Mouse (Mus musculus): Measurements from ENCODE around the gene Memo1. TPM values are rescaled to one million over a fixed set of nuclear protein-coding genes. Genes with fewer than 3 reads are reported as not detected.
"Not testable (repeated sequence)": the region's sequence is repeated elsewhere in the genome, so short reads cannot be mapped to it uniquely, and the experiment has no call there.

Memo1 gene
- polyA plus RNA-seq (2016; fragmentation: Nextera tagmentation; extraction: Ambion mirVana) = 79.6 and 80.7 TPM in 2 replicates

DNA sequence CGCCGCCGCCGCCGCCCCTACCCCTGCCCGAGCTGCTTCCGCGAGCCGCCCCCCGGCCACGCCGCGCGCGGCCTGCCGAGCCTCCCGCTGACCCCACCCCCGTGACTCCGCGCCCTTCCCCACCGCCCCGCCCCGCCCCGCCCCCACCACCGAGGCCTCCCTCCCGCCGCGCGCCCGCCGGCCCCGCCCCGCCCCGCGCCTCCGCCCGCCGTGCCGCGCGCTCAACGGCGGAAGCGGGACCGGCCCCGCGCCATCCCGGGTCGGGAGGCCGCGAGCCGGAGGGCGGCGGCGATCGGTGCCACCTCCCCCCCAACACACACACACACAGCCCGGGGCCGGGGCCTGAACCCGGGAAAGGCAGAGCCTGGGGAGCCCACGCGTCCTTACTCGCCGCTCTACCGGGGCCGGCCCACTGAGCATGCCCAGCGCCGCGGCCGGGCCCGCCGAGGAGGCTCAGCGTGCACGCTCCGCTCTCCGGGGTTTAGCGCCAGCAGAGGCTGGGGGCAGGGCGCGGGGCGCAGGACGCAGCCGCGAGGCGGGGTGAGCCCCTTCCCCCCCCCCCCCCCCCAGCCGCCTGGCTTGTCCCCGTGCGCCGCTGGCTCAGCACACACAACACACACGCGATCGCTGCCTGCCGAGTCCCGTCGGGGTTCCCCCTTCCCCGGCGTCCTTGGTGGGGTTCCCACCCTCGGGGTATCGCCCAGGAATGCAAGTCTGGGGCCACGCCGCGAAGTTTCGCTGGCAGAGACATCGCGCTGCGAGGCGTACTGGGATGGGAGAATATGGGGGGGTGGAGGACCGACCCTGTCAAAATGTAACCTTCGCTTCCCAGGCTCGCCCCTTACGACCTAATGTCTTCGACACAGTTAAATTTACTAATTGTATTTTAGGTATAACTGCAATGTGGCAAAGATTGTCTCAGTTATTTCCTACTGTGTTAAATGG is at the start of gene Memo1:
Gene Memo1, minus strand, starts transcription at position 496 of the 945 bp plus-strand sequence.
- peaks cover 15% of the 10 kb centered on the region; the same call in 1 of the 2 replicates for H3K4me1 ChIP-seq
- H3K9me3 ChIP-seq = no peaks in the 10 kb centered on the region
- H3K36me3 ChIP-seq = peaks cover 23% of the 10 kb centered on the region
- peak within 1 kb of the TSS; percentile 98 for H3K27ac ChIP-seq
- WGBS = 1% methylated on average over 96 of the region's 110 CpGs
- H3K4me3 ChIP-seq = peak within 1 kb of the TSS; percentile 94
- H3K27me3 ChIP-seq (ENCODE audit: insufficient read depth, poor library complexity, severe bottlenecking) = no peaks in the 10 kb centered on the region
- DNase-seq (ENCODE audit: low spot score) = peak; percentile 92

DNA sequence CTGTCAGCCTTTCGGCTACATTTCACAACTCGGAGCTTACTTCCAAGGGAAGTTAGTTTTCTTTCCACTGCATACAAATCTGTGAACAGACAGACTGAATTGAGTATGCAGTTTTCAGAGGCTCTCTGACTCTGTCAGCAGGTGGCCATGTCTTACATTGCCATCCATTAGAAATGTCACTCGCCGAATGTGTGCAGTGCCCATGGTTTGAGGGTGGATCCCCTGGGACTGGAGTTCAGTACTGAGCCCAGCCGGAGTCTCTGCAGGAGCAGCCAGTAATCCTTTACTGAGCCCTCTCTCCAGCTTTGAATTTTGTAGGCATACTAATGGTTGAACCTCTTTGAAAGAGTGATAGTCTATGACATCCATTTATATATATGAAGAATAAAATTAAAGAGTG is 45.8 kb upstream of the Memo1 start:
- Histone ChIP-seq H3K27ac (no peak overlapping the region), H3K9me3 (no peaks in the 10 kb centered on the region), H3K27me3 (ENCODE audit: insufficient read depth, poor library complexity, severe bottlenecking) (no peaks in the 10 kb centered on the region), H3K4me3 (no peak overlapping the region; the same call in 1 of the 2 replicates), H3K36me3 (peaks cover 10% of the 10 kb centered on the region), H3K4me1 (peaks cover 21% of the 10 kb centered on the region)
- 77% methylated on average over 5 of the region's 5 CpGs for WGBS
- no peak for DNase-seq (ENCODE audit: low spot score)

DNA sequence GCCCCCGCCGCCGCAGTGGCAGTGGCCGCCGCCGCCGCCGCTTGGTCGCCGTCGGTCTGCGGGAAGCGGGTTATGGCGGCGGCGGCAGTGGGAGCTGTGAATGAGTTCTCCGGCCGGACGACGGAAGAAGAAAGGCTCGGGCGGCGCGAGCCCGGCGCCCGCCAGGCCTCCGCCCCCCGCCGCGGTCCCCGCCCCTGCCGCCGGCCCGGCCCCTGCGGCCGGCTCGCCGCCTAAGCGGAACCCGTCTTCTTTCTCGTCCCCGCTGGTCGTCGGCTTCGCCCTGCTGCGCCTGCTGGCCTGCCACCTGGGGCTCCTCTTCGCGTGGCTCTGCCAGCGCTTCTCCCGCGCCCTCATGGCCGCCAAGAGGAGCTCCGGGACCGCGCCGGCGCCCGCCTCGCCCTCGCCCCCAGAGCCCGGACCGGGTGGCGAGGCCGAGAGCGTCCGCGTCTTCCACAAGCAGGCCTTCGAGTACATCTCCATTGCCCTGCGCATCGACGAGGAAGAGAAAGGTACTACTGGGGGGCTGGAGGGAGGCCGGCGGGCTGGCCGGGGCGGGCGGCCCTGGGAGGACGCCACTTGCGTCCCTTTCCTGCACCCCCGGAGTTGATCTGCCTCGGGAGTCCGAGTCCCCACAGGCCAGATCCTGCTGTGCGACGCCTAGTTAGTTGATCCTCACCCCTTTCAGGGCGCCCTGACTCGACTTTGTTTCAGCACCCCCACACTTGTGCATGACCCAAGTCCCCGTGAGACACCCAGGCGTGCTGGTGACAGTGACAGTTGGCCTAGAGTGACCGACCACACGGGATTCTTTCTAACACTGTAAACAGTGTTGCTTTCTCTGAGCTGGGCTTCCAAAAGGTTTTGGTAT is 43.9 kb upstream of the Memo1 start, which contains the start of gene Spast:
Gene Spast, plus strand, starts transcription at position 51 of the 868 bp plus-strand sequence.
- H3K36me3 ChIP-seq = peaks cover 5% of the 10 kb centered on the region
- under 1% methylated on average over 84 of the region's 90 CpGs for WGBS
- peak; percentile 86 for DNase-seq (ENCODE audit: low spot score)
- H3K4me1 ChIP-seq = peaks cover 21% of the 10 kb centered on the region
- peak within 1 kb of the TSS; percentile 98 for H3K4me3 ChIP-seq
- H3K27ac ChIP-seq = peak within 1 kb of the TSS; percentile 97
- no peaks in the 10 kb centered on the region for H3K27me3 ChIP-seq (ENCODE audit: insufficient read depth, poor library complexity, severe bottlenecking)
- no peaks in the 10 kb centered on the region for H3K9me3 ChIP-seq

DNA sequence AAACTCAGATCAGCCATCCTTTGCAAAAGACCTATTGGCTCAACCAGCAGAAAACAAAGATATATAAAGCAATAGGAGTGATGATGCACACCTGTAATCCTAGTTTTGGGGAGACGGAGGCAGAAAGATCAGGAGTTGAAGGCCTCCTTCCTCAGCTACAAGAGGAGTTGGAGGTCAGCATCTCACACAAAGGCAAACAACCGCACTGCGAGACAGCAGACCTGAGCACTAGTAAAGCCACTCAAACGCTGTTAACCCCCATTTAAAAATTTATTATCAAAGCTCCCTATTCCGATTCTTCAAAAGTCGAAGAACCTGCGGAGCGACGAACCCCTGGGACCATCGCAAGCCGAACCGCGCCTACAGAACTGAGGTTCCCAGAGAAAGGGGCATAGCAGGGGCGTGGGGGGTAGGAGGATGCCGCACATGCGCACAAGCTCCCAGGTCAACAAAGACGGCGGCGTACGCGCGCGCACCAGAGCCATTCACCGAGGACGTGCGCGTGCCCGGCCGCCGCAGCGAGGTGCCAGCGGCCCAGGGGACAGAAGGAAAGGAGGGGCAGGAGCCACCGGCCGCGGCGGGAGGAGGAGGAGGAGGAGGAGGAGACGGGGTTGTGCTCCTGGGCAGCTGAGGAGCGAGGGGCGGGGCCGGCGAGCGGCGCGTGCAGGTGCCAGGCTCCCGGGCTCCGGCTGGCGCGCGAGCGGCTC is 43.1 kb upstream of the Memo1 start:
- peak overlapping the region; percentile 98 for H3K4me3 ChIP-seq

DNA sequence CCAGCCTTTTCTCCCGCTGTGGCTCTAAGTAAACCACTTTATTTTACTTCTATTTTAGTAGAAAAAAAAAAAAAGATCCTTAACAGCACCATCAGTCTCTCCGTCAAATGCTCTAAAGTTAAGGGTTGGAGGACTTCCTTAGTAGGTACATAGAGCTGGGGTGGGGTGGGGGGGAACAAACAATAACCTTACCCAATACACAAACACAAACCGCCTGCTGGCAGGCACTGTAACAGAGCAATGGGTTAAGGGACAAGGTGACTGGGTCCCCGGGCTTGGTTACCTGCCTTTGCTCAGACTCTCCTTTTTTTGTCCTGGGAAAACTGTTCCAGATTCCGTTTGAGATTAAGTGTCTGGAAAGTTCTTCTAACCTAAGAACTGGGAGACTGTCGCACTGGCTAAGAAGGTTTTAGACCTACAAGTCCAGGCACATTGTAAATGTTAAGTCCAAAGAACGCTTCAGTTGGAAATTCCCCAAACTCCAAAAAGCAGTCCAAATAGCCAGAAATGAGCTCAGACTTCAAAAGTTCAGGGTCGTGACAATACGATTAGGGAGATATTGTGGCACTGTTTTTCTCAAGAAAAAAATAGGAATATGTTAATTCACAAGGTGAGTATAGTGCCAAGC is 35.8 kb upstream of the Memo1 start:
- Histone ChIP-seq H3K27ac (no peak overlapping the region), H3K4me1 (no peaks in the 10 kb centered on the region), H3K4me3 (no peak overlapping the region), H3K27me3 (ENCODE audit: insufficient read depth, poor library complexity, severe bottlenecking) (no peaks in the 10 kb centered on the region), H3K36me3 (no peaks in the 10 kb centered on the region), H3K9me3 (no peaks in the 10 kb centered on the region)
- no peak for DNase-seq (ENCODE audit: low spot score)
- 73% methylated on average over 9 of the region's 9 CpGs for WGBS

More for the DNA sequence above, 43.1 kb upstream of the Memo1 start:
- Histone ChIP-seq H3K9me3 (no peaks in the 10 kb centered on the region), H3K36me3 (no peaks in the 10 kb centered on the region), H3K4me1 (peaks cover 21% of the 10 kb centered on the region), H3K27ac (peak overlapping the region; percentile 97), H3K27me3 (ENCODE audit: insufficient read depth, poor library complexity, severe bottlenecking) (no peaks in the 10 kb centered on the region)
- peak; percentile 96 for DNase-seq (ENCODE audit: low spot score)
- WGBS = under 1% methylated on average over 50 of the region's 50 CpGs

DNA sequence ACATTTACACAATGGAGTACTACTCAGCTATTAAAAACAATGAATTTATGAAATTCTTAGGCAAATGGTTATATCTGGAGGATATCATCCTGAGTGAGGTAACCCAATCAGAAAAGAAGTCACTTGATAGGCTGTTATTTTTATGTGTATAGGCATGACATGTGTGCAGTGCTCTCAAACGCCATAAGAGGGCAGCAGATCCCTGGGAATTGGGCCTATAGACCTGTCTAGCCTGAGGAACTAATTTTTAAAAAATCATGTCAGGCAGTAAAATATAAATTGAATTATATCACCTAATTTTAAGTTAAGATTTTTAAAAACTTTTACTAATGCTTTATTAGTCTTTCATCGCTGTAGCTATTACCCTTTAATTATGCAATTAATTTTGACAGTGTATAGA is 32.8 kb upstream of the Memo1 start:
- 42% methylated on average over 2 of the region's 2 CpGs for WGBS
- not testable (repeated sequence) for H3K27ac ChIP-seq; H3K4me3 ChIP-seq; DNase-seq (ENCODE audit: low spot score); H3K27me3 ChIP-seq (ENCODE audit: insufficient read depth, poor library complexity, severe bottlenecking); H3K36me3 ChIP-seq; H3K9me3 ChIP-seq; H3K4me1 ChIP-seq

DNA sequence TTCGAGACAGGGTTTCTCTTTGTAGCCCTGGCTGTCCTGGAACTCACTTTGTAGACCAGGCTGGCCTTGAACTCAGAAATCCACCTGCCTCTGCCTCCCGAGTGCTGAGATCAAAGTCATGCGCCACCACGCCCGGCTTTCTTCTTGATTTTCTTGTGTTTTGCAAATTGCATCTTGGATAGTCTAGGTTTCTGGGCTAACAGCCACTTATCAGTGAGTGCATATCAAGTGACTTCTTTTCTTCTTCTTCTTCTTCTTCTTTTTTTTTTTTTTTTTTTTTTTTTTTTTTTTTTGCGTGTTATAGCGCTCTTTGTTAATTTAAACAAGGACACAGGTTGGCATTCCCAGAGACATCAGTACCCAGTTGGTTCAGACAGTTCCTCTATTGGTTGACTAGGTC is 31.9 kb upstream of the Memo1 start:
- WGBS = 84% methylated on average over 7 of the region's 7 CpGs
- H3K27ac ChIP-seq; H3K4me3 ChIP-seq; H3K27me3 ChIP-seq (ENCODE audit: insufficient read depth, poor library complexity, severe bottlenecking); H3K9me3 ChIP-seq; H3K4me1 ChIP-seq; H3K36me3 ChIP-seq; DNase-seq (ENCODE audit: low spot score): not testable (repeated sequence)

DNA sequence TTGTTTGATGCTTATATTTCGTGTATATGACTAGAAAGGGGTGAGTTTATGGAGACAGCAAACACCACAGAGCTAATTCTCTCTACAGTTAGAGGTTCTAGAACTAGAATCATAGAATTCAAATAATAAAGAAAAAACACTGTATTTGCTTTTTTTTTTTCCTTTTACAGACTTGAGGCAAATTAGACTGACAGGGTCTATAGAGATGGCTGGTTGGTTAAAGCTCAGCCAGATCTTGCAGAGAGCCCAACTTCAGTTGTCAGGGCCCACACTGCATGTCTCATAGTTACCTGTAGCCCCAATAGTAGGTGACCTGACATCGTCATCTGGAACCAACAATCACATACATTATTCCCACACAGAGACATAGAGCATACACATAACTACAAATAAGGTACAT is 28.5 kb upstream of the Memo1 start, which contains the start of gene Dpy30:
Gene Dpy30, minus strand, starts transcription at position 101 of the 400 bp plus-strand sequence.
- 77% methylated on average over 2 of the region's 2 CpGs for WGBS
- Histone ChIP-seq H3K27me3 (ENCODE audit: insufficient read depth, poor library complexity, severe bottlenecking) (no peaks in the 10 kb centered on the region), H3K4me1 (no peaks in the 10 kb centered on the region), H3K9me3 (no peaks in the 10 kb centered on the region), H3K4me3 (no peak within 1 kb of the TSS), H3K36me3 (no peaks in the 10 kb centered on the region), H3K27ac (no peak within 1 kb of the TSS)
- no peak for DNase-seq (ENCODE audit: low spot score)

DNA sequence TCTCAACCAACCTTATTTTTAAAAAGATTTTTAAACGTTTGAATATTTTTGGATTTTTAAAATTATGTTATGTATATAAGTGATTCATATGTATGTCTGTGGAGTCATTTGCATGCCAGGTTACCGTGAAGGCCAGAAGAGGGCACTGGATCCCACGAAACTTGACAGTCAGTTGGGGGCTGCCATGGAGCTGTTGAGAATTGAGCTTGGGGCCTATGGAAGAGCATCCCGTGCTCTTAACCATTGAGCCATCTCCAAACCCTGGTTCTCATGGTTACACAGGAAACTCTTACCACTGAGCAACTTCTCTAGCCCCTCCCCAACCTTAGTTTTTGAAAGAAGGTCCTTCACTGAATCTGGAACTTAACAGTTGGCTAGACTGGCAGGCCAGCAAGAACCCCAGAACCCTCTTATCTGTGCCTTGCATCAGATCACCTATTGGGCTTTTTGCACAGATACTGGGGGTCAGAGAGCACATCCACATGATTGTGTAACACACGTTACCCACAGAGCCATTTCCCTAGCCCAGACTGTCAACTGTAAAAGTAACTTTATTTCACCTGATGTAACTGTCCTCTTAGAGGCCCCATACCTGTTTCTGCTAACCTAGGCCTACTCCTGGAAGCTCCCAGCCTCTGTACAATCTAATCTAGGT is 27.2 kb upstream of the Memo1 start:
- no peak for DNase-seq (ENCODE audit: low spot score)
- H3K4me1 ChIP-seq = no peaks in the 10 kb centered on the region
- no peaks in the 10 kb centered on the region for H3K27me3 ChIP-seq (ENCODE audit: insufficient read depth, poor library complexity, severe bottlenecking)
- no peaks in the 10 kb centered on the region for H3K9me3 ChIP-seq
- no peaks in the 10 kb centered on the region for H3K36me3 ChIP-seq
- H3K27ac ChIP-seq = no peak overlapping the region
- 49% methylated on average over 5 of the region's 5 CpGs for WGBS
- no peak overlapping the region for H3K4me3 ChIP-seq

DNA sequence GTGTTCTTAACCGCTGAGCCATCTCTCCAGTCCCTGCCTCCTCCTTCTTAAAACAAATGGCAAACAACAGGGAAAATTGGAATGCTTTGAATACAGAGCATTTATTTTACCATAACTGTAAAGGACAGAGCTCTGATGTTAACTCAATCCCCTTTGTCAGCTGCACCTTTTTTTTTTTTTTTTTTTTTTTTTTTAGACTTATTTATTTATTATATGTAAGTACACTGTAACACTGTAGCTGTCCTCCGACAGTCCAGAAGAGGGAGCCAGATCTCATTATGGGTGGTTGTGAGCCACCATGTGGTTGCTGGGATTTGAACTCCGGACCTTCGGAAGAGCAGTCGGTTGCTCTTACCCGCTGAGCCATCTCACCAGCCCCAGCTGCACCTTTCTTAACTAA is 23.4 kb upstream of the Memo1 start:
- H3K9me3 ChIP-seq = no peaks in the 10 kb centered on the region
- no peak overlapping the region for H3K4me3 ChIP-seq
- H3K4me1 ChIP-seq = peaks cover 9% of the 10 kb centered on the region
- peaks cover 7% of the 10 kb centered on the region for H3K36me3 ChIP-seq
- no peak overlapping the region for H3K27ac ChIP-seq
- WGBS = 87% methylated on average over 6 of the region's 6 CpGs
- DNase-seq (ENCODE audit: low spot score) = no peak
- H3K27me3 ChIP-seq (ENCODE audit: insufficient read depth, poor library complexity, severe bottlenecking) = no peaks in the 10 kb centered on the region

DNA sequence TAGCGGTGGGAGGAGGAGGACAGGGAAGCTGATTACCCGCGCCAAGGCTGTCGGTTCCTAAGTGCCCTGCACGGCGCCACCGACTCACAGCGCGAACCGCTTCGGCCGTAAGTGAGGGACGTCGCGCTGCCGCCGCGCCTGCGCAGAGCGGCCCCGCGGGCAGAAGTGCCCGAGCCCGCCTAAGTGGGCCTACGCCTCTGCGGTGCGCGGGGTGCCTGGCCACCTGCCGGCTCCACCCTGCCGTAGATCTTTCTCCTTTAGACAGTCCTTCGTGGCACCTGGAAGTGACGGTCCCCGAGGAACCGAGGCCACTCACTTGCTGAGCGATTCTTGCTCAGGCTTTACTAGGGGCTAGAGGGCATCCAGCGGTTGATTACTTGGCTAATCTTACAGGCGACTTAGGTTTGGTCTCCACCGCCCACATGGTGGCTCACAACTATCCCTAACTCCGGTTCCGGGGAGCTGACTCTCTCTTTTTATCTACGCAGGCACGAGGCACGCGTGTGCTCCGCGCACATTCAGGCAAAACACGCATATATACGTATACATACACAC is 21.1 kb upstream of the Memo1 start:
- peak; percentile 94 for DNase-seq (ENCODE audit: low spot score)
- H3K4me1 ChIP-seq = peaks cover 9% of the 10 kb centered on the region
- peak overlapping the region; percentile 96 for H3K27ac ChIP-seq
- peak overlapping the region; percentile 90 for H3K4me3 ChIP-seq
- under 1% methylated on average over 48 of the region's 48 CpGs for WGBS
- peaks cover 27% of the 10 kb centered on the region for H3K36me3 ChIP-seq
- no peaks in the 10 kb centered on the region for H3K9me3 ChIP-seq
- H3K27me3 ChIP-seq (ENCODE audit: insufficient read depth, poor library complexity, severe bottlenecking) = no peaks in the 10 kb centered on the region

All from heart, embryonic 10.5 days (tissue).